Mouse (Mus musculus) ES-Bruce4 (cell line): Measurements from ENCODE around the gene Hoxc9. TPM values are rescaled to one million over a fixed set of nuclear protein-coding genes. Genes with fewer than 3 reads are reported as not detected.

Experiments used
- H3K27ac ChIP-seq: 2 replicates; pipeline ENCODE4 v1.5.1; 2012; ENCODE audit warnings: low read length, inconsistent platforms; ENCODE audit not compliant: insufficient read depth
- H3K27me3 ChIP-seq: 2 replicates; pipeline ENCODE4 v1.6.1; 2012; ENCODE audit warnings: mild to moderate bottlenecking, low read length, inconsistent platforms; ENCODE audit not compliant: control insufficient read depth, poor library complexity, insufficient read depth, severe bottlenecking
- H3K36me3 ChIP-seq: 2 replicates; pipeline ENCODE4 v1.6.1; 2012; ENCODE audit warnings: inconsistent platforms, mild to moderate bottlenecking, low read length, moderate library complexity; ENCODE audit not compliant: control insufficient read depth, poor library complexity, insufficient read depth, severe bottlenecking
- H3K4me1 ChIP-seq: one replicate; pipeline ENCODE4 v1.8.1; 2011; ENCODE audit warnings: low read length; ENCODE audit not compliant: control insufficient read depth, insufficient read depth
- H3K4me3 ChIP-seq: 2 replicates; pipeline ENCODE4 v1.5.1; 2011; ENCODE audit warnings: low read depth, mild to moderate bottlenecking, low read length
- H3K9ac ChIP-seq: 2 replicates; pipeline ENCODE4 v1.6.1; 2012; ENCODE audit warnings: low read depth, mild to moderate bottlenecking, inconsistent platforms; ENCODE audit not compliant: poor library complexity, severe bottlenecking
- H3K9me3 ChIP-seq: replicated peaks from 2 replicates; pipeline ENCODE4 v1.6.1; 2012; ENCODE audit warnings: mild to moderate bottlenecking, low read length, inconsistent platforms; ENCODE audit not compliant: control insufficient read depth, poor library complexity, insufficient read depth, severe bottlenecking
- CTCF ChIP-seq: IDR thresholded peaks from one replicate; pipeline ENCODE4 v1.8.1; 2011; ENCODE audit warnings: low read depth, low read length
- EP300 ChIP-seq: IDR thresholded peaks from 2 replicates; pipeline ENCODE4 v1.6.1; 2011; ENCODE audit warnings: low read depth, low read length; ENCODE audit not compliant: insufficient read depth
- POLR2A ChIP-seq: IDR thresholded peaks from one replicate; pipeline ENCODE4 v1.8.1; 2011; ENCODE audit warnings: low read length; ENCODE audit not compliant: insufficient read depth
- polyA plus RNA-seq: library from polyadenylated mRNA; stranded (reverse); fragments of >200 nt; gene quantifications from 2 replicates; pipeline ENCODE4 v1.2.4, GENCODE M21; 2011; ENCODE audit warnings: low read depth; ENCODE audit not compliant: missing spikeins, insufficient read depth, insufficient read length

Hoxc9 gene
- polyA plus RNA-seq, 1 experiment, result not detected

DNA sequence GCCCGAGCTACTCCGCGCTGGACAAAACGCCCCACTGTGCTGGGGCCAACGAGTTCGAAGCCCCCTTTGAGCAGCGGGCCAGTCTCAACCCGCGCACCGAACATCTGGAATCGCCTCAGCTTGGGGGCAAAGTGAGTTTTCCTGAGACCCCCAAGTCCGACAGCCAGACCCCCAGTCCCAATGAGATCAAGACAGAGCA, 9.0 kb upstream of the Hoxc9 start, which contains the start of gene Hoxc5:
TSS of gene Hoxc5 (plus strand) at position 132 of the 199 bp plus-strand sequence.
- H3K4me1 ChIP-seq, result no peaks in the 10 kb centered on the region
- H3K9ac ChIP-seq, result no peak within 1 kb of the TSS
- TF ChIP-seq EP300, result no peak
- TF ChIP-seq CTCF, result no peak
- no peak for TF ChIP-seq POLR2A
- H3K4me3 ChIP-seq, result peak within 1 kb of the TSS; percentile 44
- H3K27me3 ChIP-seq, result peaks cover 43% of the 10 kb centered on the region
- H3K27ac ChIP-seq, result no peak within 1 kb of the TSS
- H3K9me3 ChIP-seq, result no peaks in the 10 kb centered on the region
- no peaks in the 10 kb centered on the region for H3K36me3 ChIP-seq

DNA sequence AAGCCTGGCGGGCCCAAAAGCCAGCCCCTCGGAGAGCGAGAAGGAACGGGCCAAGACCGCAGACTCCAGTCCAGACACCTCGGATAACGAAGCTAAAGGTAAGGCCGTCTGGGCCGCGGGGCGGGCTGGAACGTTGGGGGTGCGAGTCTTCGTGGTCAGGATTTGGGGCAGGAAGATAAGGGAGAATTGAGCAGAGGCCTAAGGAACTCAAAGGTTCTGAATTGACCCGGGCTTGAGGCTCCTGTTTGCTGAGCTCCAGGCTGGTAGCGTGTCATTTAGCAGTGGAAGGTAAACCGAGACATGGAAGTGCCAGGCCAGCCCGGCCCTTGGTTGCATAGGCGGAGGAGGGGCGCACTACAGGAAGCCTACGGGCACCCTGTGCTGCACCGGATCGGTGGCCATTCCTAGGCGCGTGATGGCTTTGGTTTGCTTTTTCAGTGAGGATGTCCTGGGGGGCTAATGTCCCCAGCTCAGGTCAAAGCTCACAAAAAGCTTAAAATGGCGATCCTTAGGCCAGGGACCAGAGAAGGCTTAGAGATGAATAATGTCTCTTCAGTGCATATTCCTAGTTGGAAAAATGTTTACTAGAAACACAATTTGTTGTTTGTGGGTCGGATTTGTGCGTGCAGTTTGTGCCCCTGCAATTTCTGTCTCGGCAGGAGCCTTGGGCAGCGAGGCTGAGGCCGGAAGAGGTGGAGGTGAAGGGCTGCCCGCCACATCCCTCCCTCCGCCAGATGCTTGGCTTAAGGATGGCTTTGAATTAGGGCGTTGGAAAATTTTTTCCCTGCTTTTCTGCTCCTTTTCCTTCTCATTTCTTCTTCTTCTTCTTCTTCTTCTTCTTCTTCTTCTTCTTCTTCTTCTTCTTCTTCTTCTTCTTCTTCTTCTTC, 8.5 kb upstream of the Hoxc9 start:
- Histone ChIP-seq H3K9me3 (no peaks in the 10 kb centered on the region), H3K4me1 (no peaks in the 10 kb centered on the region), H3K9ac (no peak overlapping the region), H3K27me3 (peaks cover 45% of the 10 kb centered on the region), H3K4me3 (no peak overlapping the region), H3K36me3 (no peaks in the 10 kb centered on the region), H3K27ac (no peak overlapping the region)
- no peak for TF ChIP-seq EP300
- no peak for TF ChIP-seq CTCF
- no peak for TF ChIP-seq POLR2A

DNA sequence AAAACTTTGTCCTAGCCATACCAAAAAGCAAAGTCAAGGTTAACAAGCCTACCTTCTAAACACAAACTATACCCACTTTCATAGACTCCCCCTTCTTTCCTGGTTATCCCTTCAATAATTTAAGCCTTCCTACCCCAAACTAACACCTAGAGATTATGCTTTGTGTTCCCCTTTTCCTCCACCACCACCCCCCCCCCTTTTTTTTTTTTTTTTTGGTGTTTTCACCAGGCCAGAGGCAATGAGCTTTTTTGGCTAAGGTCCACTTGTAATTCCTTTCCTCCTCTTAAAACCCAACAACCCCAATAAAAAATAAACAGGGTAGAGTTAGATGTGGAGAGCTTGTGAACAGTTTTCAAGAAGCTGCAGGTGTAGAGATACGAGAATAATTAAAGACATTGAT, 6.9 kb upstream of the Hoxc9 start:
- no peak overlapping the region for H3K27ac ChIP-seq
- no peaks in the 10 kb centered on the region for H3K4me1 ChIP-seq
- H3K27me3 ChIP-seq, result peaks cover 44% of the 10 kb centered on the region
- H3K9ac ChIP-seq, result no peak overlapping the region
- no peaks in the 10 kb centered on the region for H3K36me3 ChIP-seq
- no peaks in the 10 kb centered on the region for H3K9me3 ChIP-seq
- TF ChIP-seq EP300 (no peak), POLR2A (no peak), CTCF (no peak)
- no peak overlapping the region for H3K4me3 ChIP-seq

DNA sequence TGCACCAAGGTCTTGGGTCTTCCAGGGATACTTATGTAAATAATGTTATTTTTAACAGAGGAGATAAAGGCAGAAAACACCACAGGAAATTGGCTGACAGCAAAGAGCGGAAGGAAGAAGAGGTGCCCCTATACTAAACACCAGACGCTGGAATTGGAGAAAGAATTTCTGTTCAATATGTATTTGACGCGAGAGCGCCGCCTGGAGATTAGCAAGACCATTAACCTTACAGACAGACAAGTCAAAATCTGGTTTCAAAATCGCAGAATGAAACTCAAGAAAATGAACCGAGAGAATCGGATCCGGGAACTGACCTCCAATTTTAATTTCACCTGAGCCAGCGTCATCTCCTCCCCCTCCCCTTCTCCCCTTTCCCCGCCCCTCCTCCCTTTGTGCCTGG, 5.5 kb upstream of the Hoxc9 start:
- Histone ChIP-seq H3K27me3 (peaks cover 43% of the 10 kb centered on the region), H3K9ac (no peak overlapping the region), H3K27ac (no peak overlapping the region), H3K4me3 (no peak overlapping the region), H3K9me3 (no peaks in the 10 kb centered on the region), H3K4me1 (no peaks in the 10 kb centered on the region), H3K36me3 (no peaks in the 10 kb centered on the region)
- no peak for TF ChIP-seq CTCF
- no peak for TF ChIP-seq POLR2A
- no peak for TF ChIP-seq EP300

DNA sequence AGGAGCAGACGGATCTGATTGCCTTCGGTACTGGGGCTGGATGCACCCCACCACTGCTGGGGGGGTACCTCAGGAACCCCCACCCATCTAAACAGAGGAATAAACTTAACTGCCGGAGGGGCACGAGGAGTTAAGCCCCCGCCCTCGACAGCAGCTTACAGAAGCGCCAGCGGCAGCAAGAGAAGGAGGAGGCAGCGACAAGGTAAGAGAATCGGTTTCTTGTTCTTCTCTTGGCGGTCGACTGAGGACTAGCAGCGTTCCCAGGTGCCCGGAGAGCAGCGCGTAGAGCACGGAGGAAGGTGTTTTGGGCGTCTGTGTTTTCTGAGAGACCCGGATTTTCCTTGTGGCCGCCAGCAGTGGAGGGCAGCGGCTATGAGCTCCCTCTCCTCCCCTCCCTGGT, 4.0 kb upstream of the Hoxc9 start:
- no peak overlapping the region for H3K4me3 ChIP-seq
- no peaks in the 10 kb centered on the region for H3K9me3 ChIP-seq
- no peaks in the 10 kb centered on the region for H3K4me1 ChIP-seq
- H3K9ac ChIP-seq, result no peak overlapping the region
- peaks cover 48% of the 10 kb centered on the region for H3K27me3 ChIP-seq
- TF ChIP-seq POLR2A (no peak), CTCF (no peak), EP300 (no peak)
- no peaks in the 10 kb centered on the region for H3K36me3 ChIP-seq
- H3K27ac ChIP-seq, result no peak overlapping the region

DNA sequence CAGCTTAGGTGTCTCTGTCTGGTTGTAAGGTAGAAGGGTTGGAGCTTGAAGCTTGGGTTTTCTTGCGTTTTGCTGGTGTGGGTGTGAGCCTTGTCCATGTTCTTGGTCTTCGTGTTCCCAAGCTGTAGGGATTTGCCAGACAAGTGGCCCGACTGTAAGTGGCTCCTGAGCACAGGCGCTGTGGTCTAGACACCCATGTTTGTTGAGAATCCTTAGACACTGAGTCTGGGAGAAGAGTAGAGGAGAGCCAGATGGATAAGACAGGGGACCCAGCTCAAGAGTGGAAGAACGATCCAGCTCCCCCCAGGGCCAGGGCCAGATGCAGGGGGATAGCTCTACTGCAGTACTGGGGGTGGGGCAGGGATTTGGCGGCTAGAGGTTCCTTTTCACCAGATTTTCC, 3.5 kb upstream of the Hoxc9 start:
- H3K36me3 ChIP-seq, result no peaks in the 10 kb centered on the region
- no peak overlapping the region for H3K4me3 ChIP-seq
- H3K27ac ChIP-seq, result no peak overlapping the region
- H3K27me3 ChIP-seq, result peaks cover 48% of the 10 kb centered on the region
- no peaks in the 10 kb centered on the region for H3K9me3 ChIP-seq
- no peak overlapping the region for H3K9ac ChIP-seq
- TF ChIP-seq CTCF (no peak), POLR2A (no peak), EP300 (no peak)
- H3K4me1 ChIP-seq, result no peaks in the 10 kb centered on the region
